Mouse (Mus musculus) heart, embryonic 16.5 days (tissue): ENCODE results near the gene Flvcr2. TPM values are rescaled to one million over a fixed set of nuclear protein-coding genes. Genes with fewer than 3 reads are reported as not detected.

Source experiments
- ATAC-seq: fragments of 200-750 bp; cut with Nextera tagmentation; replicated peaks from 2 replicates; pipeline ENCODE4 v1.8.0; 2017; ENCODE audit warnings: moderate number of reproducible peaks; ENCODE audit not compliant: insufficient read depth, low FRiP score; ENCODE audit errors: extremely low read depth
- H3K27ac ChIP-seq: fragments of 300-500 bp; sonication (generic); 2 replicates; pipeline ENCODE4 v1.5.1; 2014; ENCODE audit warnings: mild to moderate bottlenecking, low read length, control low read depth, moderate library complexity
- H3K27me3 ChIP-seq: fragments of 300-500 bp; sonication (generic); 2 replicates; pipeline ENCODE4 v1.6.1; 2014; ENCODE audit warnings: low read length, mixed read lengths; ENCODE audit not compliant: control insufficient read depth, insufficient read depth
- H3K36me3 ChIP-seq: fragments of 300-500 bp; sonication (generic); 2 replicates; pipeline ENCODE4 v1.6.1; 2014; ENCODE audit not compliant: control insufficient read depth, insufficient read depth
- H3K4me1 ChIP-seq: fragments of 300-500 bp; sonication (generic); 2 replicates; pipeline ENCODE4 v1.6.1; 2014; ENCODE audit warnings: low read length, mixed read lengths; ENCODE audit not compliant: control insufficient read depth, insufficient read depth
- H3K4me2 ChIP-seq: fragments of 300-500 bp; sonication (generic); 2 replicates; pipeline ENCODE4 v1.6.1; 2014; ENCODE audit warnings: low read depth, mild to moderate bottlenecking, control low read depth, low read length
- H3K4me3 ChIP-seq: fragments of 300-500 bp; sonication (generic); 2 replicates; pipeline ENCODE4 v1.5.1; 2014; ENCODE audit warnings: mild to moderate bottlenecking, control low read depth, low read length
- H3K9ac ChIP-seq: fragments of 300-500 bp; sonication (generic); 2 replicates; pipeline ENCODE4 v1.6.1; 2014; ENCODE audit warnings: low read length, control low read depth
- H3K9me3 ChIP-seq: fragments of 300-500 bp; sonication (generic); replicated peaks from 2 replicates; pipeline ENCODE4 v1.6.1; 2016; ENCODE audit warnings: low read length; ENCODE audit not compliant: control insufficient read depth
- WGBS: fragments of 180-500 bp; shearing (Covaris S2); extraction: QIAGEN DNeasy Blood & Tissue Kit; methylation state at CpG from one replicate; pipeline ENCODE4 v1.1.7; 2014; 5-methylcytosine and 5-hydroxymethylcytosine counted together
- polyA plus RNA-seq: library from polyadenylated mRNA; unstranded; fragments of >200 nt; fragmentation: Nextera tagmentation; extraction: Ambion mirVana; gene quantifications from 2 replicates; pipeline ENCODE4 v1.2.1, GENCODE M21; 2015

Flvcr2 gene
- polyA plus RNA-seq, 1 experiment from 2014 or later: 10.4 TPM

- Histone ChIP-seq H3K4me3 (no peak overlapping the region), H3K9ac (no peak overlapping the region), H3K36me3 (no peaks in the 10 kb centered on the region), H3K27me3 (no peaks in the 10 kb centered on the region), H3K4me2 (no peak overlapping the region), H3K27ac (no peak overlapping the region), H3K4me1 (0 out of 2 replicates have a peak, but pooled peaks cover 2% of the 10 kb centered on the region), H3K9me3 (no peaks in the 10 kb centered on the region)
- WGBS: 43% methylated on average over 2 of the region's 2 CpGs
- no peak for ATAC-seq
These were observed 6.9 kb downstream of the Flvcr2 start for GRCm38 (mm10) chr12:85753223-85753622.

GRCm38 (mm10) chr12:85754611-85755265, 8.4 kb downstream of the Flvcr2 start:
- Histone ChIP-seq H3K9ac (no peak overlapping the region), H3K36me3 (no peaks in the 10 kb centered on the region), H3K27me3 (no peaks in the 10 kb centered on the region), H3K4me1 (0 out of 2 replicates have a peak, but pooled peaks cover 2% of the 10 kb centered on the region), H3K4me2 (no peak overlapping the region), H3K9me3 (no peaks in the 10 kb centered on the region), H3K4me3 (no peak overlapping the region), H3K27ac (no peak overlapping the region)
- 56% methylated on average over 5 of the region's 5 CpGs for WGBS
- ATAC-seq: no peak

GRCm38 (mm10) chr12:85756455-85756854, 10.1 kb downstream of the Flvcr2 start:
- Histone ChIP-seq H3K9ac (no peak overlapping the region), H3K4me2 (no peak overlapping the region), H3K27ac (no peak overlapping the region), H3K27me3 (no peaks in the 10 kb centered on the region), H3K9me3 (no peaks in the 10 kb centered on the region), H3K4me1 (peaks cover 4% of the 10 kb centered on the region; the same call in 1 of the 2 replicates), H3K36me3 (no peaks in the 10 kb centered on the region), H3K4me3 (no peak overlapping the region)
- no peak for ATAC-seq
- WGBS: 57% methylated on average over 3 of the region's 3 CpGs

- H3K4me3 ChIP-seq: no peak overlapping the region
- 41% methylated on average over 3 of the region's 3 CpGs for WGBS
- no peak for ATAC-seq
- no peak overlapping the region for H3K9ac ChIP-seq
- no peaks in the 10 kb centered on the region for H3K36me3 ChIP-seq
- no peaks in the 10 kb centered on the region for H3K27me3 ChIP-seq
- peaks cover 8% of the 10 kb centered on the region; the same call in 1 of the 2 replicates for H3K4me1 ChIP-seq
- no peak overlapping the region for H3K4me2 ChIP-seq
- no peaks in the 10 kb centered on the region for H3K9me3 ChIP-seq
- H3K27ac ChIP-seq: no peak overlapping the region
These were observed 10.7 kb downstream of the Flvcr2 start for GRCm38 (mm10) chr12:85757074-85757473.

- Histone ChIP-seq H3K36me3 (no peaks in the 10 kb centered on the region), H3K9ac (no peak overlapping the region), H3K4me2 (no peak overlapping the region), H3K4me1 (peaks cover 8% of the 10 kb centered on the region; the same call in 1 of the 2 replicates), H3K27ac (no peak overlapping the region), H3K9me3 (no peaks in the 10 kb centered on the region), H3K27me3 (no peaks in the 10 kb centered on the region), H3K4me3 (no peak overlapping the region)
- ATAC-seq: no peak
- WGBS: 73% methylated on average over 8 of the region's 8 CpGs
These were observed 12.4 kb downstream of the Flvcr2 start for GRCm38 (mm10) chr12:85758741-85759140.

GRCm38 (mm10) chr12:85761471-85761870, 15.1 kb downstream of the Flvcr2 start:
- Histone ChIP-seq H3K4me2 (no peak overlapping the region), H3K27ac (peak overlapping the region; percentile 29; the same call in 1 of the 2 replicates), H3K9me3 (no peaks in the 10 kb centered on the region), H3K9ac (no peak overlapping the region), H3K4me1 (peaks cover 20% of the 10 kb centered on the region), H3K36me3 (no peaks in the 10 kb centered on the region), H3K4me3 (no peak overlapping the region), H3K27me3 (no peaks in the 10 kb centered on the region)
- 60% methylated on average over 4 of the region's 4 CpGs for WGBS
- no peak for ATAC-seq

GRCm38 (mm10) chr12:85764686-85765085, 18.3 kb downstream of the Flvcr2 start:
- no peak overlapping the region for H3K4me2 ChIP-seq
- no peak overlapping the region for H3K9ac ChIP-seq
- no peak overlapping the region for H3K4me3 ChIP-seq
- no peaks in the 10 kb centered on the region for H3K36me3 ChIP-seq
- WGBS: 17% methylated on average over 1 of the region's 1 CpGs
- no peaks in the 10 kb centered on the region for H3K9me3 ChIP-seq
- peaks cover 18% of the 10 kb centered on the region for H3K4me1 ChIP-seq
- 0 out of 2 replicates have a peak, but pooled peaks have one; percentile 42 for ATAC-seq
- H3K27ac ChIP-seq: peak overlapping the region; percentile 11; the same call in 1 of the 2 replicates
- H3K27me3 ChIP-seq: no peaks in the 10 kb centered on the region

GRCm38 (mm10) chr12:85766287-85766686, 19.9 kb downstream of the Flvcr2 start:
- Histone ChIP-seq H3K36me3 (no peaks in the 10 kb centered on the region), H3K27ac (peak overlapping the region; percentile 36), H3K9me3 (no peaks in the 10 kb centered on the region), H3K4me3 (no peak overlapping the region), H3K9ac (no peak overlapping the region), H3K27me3 (no peaks in the 10 kb centered on the region), H3K4me2 (no peak overlapping the region), H3K4me1 (peaks cover 19% of the 10 kb centered on the region)
- WGBS: 59% methylated on average over 3 of the region's 3 CpGs
- ATAC-seq: no peak

- Histone ChIP-seq H3K9me3 (no peaks in the 10 kb centered on the region), H3K4me2 (no peak overlapping the region), H3K27me3 (no peaks in the 10 kb centered on the region), H3K4me1 (peaks cover 15% of the 10 kb centered on the region), H3K36me3 (no peaks in the 10 kb centered on the region), H3K9ac (no peak overlapping the region), H3K27ac (no peak overlapping the region), H3K4me3 (no peak overlapping the region)
- no peak for ATAC-seq
- 51% methylated on average over 4 of the region's 4 CpGs for WGBS
These were observed 21.4 kb downstream of the Flvcr2 start for GRCm38 (mm10) chr12:85767750-85768149.
